Mouse (Mus musculus): ENCODE measurements around the gene Tgif2lx2. TPM values are rescaled to one million over a fixed set of nuclear protein-coding genes. Genes with fewer than 3 reads are reported as not detected.
"Not testable (repeated sequence)": the region's sequence is repeated elsewhere in the genome, so short reads cannot be mapped to it uniquely, and the experiment has no call there.

The Tgif2lx2 gene
- not detected for polyA plus RNA-seq (2012; fragmentation: generic; extraction: Trizol)

GRCm38 (mm10) chrX:118426927-118427326, at the start of gene Tgif2lx2:
Gene Tgif2lx2, plus strand, starts transcription at chrX:118427227.
- not testable (repeated sequence) for H3K27me3 ChIP-seq (ENCODE audit: control insufficient read depth, insufficient read depth, insufficient read length); H3K36me3 ChIP-seq (ENCODE audit: control insufficient read depth, insufficient read depth); H3K79me2 ChIP-seq (ENCODE audit: control insufficient read depth, insufficient read depth); H3ac ChIP-seq (ENCODE audit: control insufficient read depth, insufficient read length); H3K4me2 ChIP-seq (ENCODE audit: low read depth); H3K4me3 ChIP-seq

Other genes with a start within 250 kb of the Tgif2lx2 start
- not detected for gene Tgif2lx1, start 53.5 kb downstream of the Tgif2lx2 start, polyA plus RNA-seq (2012; fragmentation: generic; extraction: Trizol)

All from myocyte (in vitro differentiated cells).